Mouse (Mus musculus) heart, postnatal 25 days (tissue): ENCODE measurements around the gene Pdcd2. TPM values are rescaled to one million over a fixed set of nuclear protein-coding genes. Genes with fewer than 3 reads are reported as not detected.

ENCODE experiments used
- DNase-seq: peaks from one replicate; pipeline ENCODE4 v3.0.0; 2022; ENCODE audit warnings: low spot score
- intact Hi-C: fragments of 180-260 bp; cut with DNase I; formaldehyde crosslinking; loops from one replicate; pipeline ENCODE4 v1.15.1; 2025
- total RNA-seq, 2 experiments: library from RNA; stranded (reverse); gene quantifications; 2 replicates each; pipeline ENCODE4 v1.2.3; 2021

The Pdcd2 gene
- total RNA-seq, 2 experiments from 2014 or later: 16.1 to 16.9 TPM

DNA sequence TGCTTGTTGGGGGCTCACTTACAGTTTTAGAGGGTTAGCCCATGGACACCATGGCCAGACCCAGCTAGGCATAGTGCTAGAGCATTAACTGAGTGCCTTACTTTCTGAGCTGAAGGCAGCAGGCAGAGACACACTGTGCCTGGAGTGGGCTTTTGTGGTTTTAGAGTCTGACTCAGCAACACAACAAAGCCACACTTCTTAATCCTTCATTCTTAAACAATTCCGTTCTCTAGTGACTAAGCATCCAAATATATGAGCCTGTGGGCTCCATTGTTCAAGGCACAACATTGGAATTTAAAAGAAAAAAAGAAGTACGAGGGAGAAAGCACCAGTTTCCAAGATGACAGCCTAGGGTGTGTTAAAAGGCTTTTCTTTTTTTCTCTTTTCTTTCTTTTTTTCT is 16.4 kb downstream of the Pdcd2 start:
- DNase-seq: no peak
- intact Hi-C loops: no loop called here

- DNase-seq: peak; percentile 95
- intact Hi-C loops: no loop called here
These were observed 27.3 kb downstream of the Pdcd2 start, which contains the start of the genes Psmb1 and Tbp for GRCm38 (mm10) chr17:15499656-15500394. TSS of gene Psmb1 (minus strand) at chr17:15499751. TSS of gene Tbp (plus strand) at chr17:15499888.

GRCm38 (mm10) chr17:15498753-15499113 is 28.4 kb downstream of the Pdcd2 start:
- intact Hi-C loops: no loop called here
- DNase-seq: no peak

DNA sequence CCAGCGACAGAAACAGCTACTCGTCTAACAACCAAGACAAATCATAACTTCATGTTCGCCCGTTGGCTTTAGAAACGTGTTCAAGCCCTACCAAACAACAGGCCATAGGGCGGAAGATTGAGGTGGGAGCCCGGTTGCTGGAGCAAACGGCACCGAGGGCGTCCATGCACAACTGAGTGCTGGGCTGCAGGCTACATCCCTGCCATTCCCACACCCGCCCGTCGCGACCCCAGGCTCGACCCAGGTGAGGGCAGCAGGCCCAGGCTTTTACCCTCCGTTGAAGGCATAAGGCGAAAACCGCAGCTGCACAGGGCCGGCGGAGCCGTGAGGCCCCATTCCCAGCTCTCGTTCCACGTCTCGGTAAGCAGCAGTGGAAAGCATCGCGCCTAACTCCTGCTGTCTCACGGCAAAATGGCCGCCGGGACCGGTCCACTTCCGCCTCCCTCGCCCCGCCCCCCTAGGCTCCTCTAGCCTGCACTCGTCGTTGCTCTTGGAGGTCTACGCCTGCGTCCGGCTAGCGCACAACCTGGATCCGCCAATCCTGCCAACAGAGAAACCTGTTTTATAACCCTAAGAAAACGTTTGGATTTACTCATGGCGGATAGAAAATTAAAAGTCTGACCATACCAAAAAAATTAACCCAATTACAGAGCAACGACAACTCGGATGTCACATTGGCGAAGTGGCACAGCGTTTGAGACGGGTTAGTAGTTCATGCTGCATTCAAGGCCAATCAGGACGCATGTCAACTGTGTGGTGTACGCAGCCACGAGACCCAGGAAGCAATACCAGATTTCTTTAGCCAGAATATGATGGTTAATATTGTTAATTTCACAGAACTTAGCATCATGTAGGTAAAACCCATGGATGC is 29.0 kb downstream of the Pdcd2 start:
- intact Hi-C loops: no loop called here
- DNase-seq: peak; percentile 86

- DNase-seq: no peak
- intact Hi-C loops: no loop called here
These were observed 36.6 kb downstream of the Pdcd2 start for GRCm38 (mm10) chr17:15490542-15490941.

GRCm38 (mm10) chr17:15472671-15473070 is 54.4 kb downstream of the Pdcd2 start:
- no peak for DNase-seq
- intact Hi-C loops: no loop called here

Other genes starting within 250 kb of the Pdcd2 start
- 1 to 10 TPM; 6.1 TPM for gene Dll1, start 150.4 kb downstream of the Pdcd2 start, total RNA-seq
- gene Fam120b, start 131.1 kb downstream of the Pdcd2 start, total RNA-seq: 10 to 100 TPM; 10.8 to 11.8 TPM
- 100 to 1,000 TPM; 112 to 120 TPM for gene Psmb1, start 27.6 kb downstream of the Pdcd2 start, total RNA-seq
- 10 to 100 TPM in 1 of 2 experiments, 1 to 10 TPM in 1; 9.3 to 11.2 TPM for gene Tbp, start 27.4 kb downstream of the Pdcd2 start, total RNA-seq
- 1 to 10 TPM; 2.4 to 2.6 TPM for gene Prdm9, start 37.1 kb upstream of the Pdcd2 start, total RNA-seq
- 10 to 100 TPM; 16.6 to 20.1 TPM for gene Chd1, start 177.7 kb upstream of the Pdcd2 start, total RNA-seq